Mouse (Mus musculus): ENCODE data around the gene Mustn1. TPM values are rescaled to one million over a fixed set of nuclear protein-coding genes. Genes with fewer than 3 reads are reported as not detected.

Gene Mustn1
- polyA plus RNA-seq, 1 experiment: 1.0 TPM

GRCm38 (mm10) chr14:30862368-30862767 lies 16.6 kb upstream of the Mustn1 start:
- TF ChIP-seq CTCF (IDR thresholded peaks at IDR 0.05; ENCODE audit: low read depth, low read length) (no peak), POLR2A (IDR thresholded peaks at IDR 0.05; ENCODE audit: borderline replicate concordance, low read depth, low read length) (no peak)
- Histone ChIP-seq H3K4me1 (ENCODE audit: control insufficient read depth, insufficient read depth, low read length) (no peaks in the 10 kb centered on the region), H3K4me3 (ENCODE audit: insufficient read depth, low read length) (no peak overlapping the region), H3K27ac (ENCODE audit: insufficient read depth, low read depth, low read length) (no peak overlapping the region)

DNA sequence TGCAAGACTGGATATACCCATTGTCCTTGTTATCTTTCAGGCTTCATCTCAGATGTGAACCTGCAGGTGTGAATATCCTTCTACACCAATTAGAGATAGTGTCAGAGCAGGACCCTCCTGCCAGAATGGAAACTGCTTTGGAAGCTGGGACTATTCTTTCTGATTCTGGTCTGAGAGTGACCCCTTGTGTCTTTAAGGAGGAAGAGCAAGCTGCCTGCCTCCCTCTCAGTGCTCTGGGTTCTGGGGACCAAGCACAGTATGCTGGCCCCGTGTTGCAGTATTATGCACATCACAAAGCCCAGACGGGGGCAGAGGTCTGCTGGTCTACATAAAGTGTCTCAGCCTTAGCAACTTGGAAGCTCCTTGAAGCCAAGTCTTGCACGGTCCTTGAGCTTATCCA lies 13.7 kb upstream of the Mustn1 start:
- no peaks in the 10 kb centered on the region for H3K4me1 ChIP-seq (ENCODE audit: control insufficient read depth, insufficient read depth, low read length)
- TF ChIP-seq CTCF (IDR thresholded peaks at IDR 0.05; ENCODE audit: low read depth, low read length) (no peak), POLR2A (IDR thresholded peaks at IDR 0.05; ENCODE audit: borderline replicate concordance, low read depth, low read length) (no peak)
- no peak overlapping the region for H3K27ac ChIP-seq (ENCODE audit: insufficient read depth, low read depth, low read length)
- H3K4me3 ChIP-seq (ENCODE audit: insufficient read depth, low read length): no peak overlapping the region

GRCm38 (mm10) chr14:30867042-30867441 lies 12.0 kb upstream of the Mustn1 start:
- Histone ChIP-seq H3K27ac (ENCODE audit: insufficient read depth, low read depth, low read length) (no peak overlapping the region), H3K4me3 (ENCODE audit: insufficient read depth, low read length) (no peak overlapping the region), H3K4me1 (ENCODE audit: control insufficient read depth, insufficient read depth, low read length) (no peaks in the 10 kb centered on the region)
- TF ChIP-seq CTCF (IDR thresholded peaks at IDR 0.05; ENCODE audit: low read depth, low read length) (peak; percentile 80), POLR2A (IDR thresholded peaks at IDR 0.05; ENCODE audit: borderline replicate concordance, low read depth, low read length) (no peak)

GRCm38 (mm10) chr14:30868826-30869225 lies 10.2 kb upstream of the Mustn1 start:
- no peak overlapping the region for H3K27ac ChIP-seq (ENCODE audit: insufficient read depth, low read depth, low read length)
- H3K4me3 ChIP-seq (ENCODE audit: insufficient read depth, low read length): no peak overlapping the region
- no peaks in the 10 kb centered on the region for H3K4me1 ChIP-seq (ENCODE audit: control insufficient read depth, insufficient read depth, low read length)
- no peak for TF ChIP-seq CTCF (IDR thresholded peaks at IDR 0.05; ENCODE audit: low read depth, low read length)

DNA sequence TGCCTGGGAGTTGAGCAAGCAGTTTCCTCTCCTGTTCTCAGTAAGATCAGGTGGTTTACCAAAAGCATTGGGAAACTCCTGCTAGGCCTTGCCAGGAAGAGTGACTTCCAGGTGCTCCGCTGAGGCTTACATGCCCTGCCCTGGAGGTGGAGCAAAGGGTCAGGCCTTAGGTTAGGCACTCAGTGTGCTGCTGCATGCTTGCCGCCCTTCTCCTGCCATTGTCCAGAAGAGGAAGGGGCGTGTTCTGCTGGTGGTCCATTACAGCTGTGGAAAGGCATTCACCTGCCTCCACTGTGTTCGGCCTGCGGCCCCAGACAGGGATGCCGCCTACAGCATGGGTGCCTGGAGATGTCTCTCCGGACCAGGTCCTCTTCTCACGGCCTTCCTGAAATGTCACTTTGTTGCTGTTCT lies 9.6 kb upstream of the Mustn1 start:
- no peak overlapping the region for H3K27ac ChIP-seq (ENCODE audit: insufficient read depth, low read depth, low read length)

DNA sequence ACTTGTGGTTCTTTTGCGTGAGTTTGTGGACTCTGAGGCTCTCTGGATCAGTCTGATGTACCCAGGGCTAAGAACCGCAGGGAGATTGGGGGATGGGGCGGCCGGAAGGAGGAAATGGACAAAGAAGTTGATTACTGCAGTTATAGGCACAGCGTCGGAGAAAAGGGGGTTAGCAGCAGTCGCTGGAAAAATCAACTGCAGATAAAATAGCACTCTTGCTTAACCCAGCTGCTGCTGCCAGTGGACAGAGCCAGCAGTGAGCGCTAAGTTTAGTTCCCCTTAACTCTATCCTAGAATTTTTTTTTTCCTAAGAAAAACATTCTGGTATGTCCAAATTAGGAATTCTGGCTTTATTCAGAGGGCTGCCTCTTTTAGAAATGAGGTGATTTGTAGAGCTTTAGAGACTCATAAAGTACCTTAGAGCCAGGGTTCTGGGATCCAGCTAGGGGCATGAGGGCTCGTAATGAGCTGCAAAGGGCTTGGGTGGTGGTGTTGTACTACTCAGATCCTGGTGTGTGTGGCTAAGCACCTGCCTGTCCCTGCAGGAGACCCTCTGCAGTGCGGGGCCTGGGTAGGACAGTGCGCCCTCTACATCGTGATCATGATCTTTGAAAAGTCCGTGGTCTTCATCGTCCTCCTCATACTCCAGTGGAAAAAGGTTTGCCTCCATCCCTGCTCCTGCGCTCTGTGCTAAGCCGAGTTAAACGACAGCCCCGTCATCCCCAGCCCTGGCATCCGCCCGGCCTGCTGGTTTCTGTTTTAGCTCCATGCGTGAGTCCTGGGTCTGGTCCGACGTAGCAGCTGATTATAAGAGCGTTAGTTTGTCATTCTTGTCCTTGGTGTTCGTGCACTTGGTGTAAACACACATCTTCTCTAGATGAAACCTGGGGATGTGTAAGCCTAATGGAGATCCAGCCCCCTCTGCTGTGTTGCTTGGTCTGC lies 8.5 kb upstream of the Mustn1 start:
- Histone ChIP-seq H3K4me3 (ENCODE audit: insufficient read depth, low read length) (no peak overlapping the region), H3K4me1 (ENCODE audit: control insufficient read depth, insufficient read depth, low read length) (peaks cover 5% of the 10 kb centered on the region)

More for the DNA sequence above, 9.6 kb upstream of the Mustn1 start:
- Histone ChIP-seq H3K4me1 (ENCODE audit: control insufficient read depth, insufficient read depth, low read length) (no peaks in the 10 kb centered on the region), H3K4me3 (ENCODE audit: insufficient read depth, low read length) (no peak overlapping the region)
- TF ChIP-seq POLR2A (IDR thresholded peaks at IDR 0.05; ENCODE audit: borderline replicate concordance, low read depth, low read length) (no peak), CTCF (IDR thresholded peaks at IDR 0.05; ENCODE audit: low read depth, low read length) (no peak)

DNA sequence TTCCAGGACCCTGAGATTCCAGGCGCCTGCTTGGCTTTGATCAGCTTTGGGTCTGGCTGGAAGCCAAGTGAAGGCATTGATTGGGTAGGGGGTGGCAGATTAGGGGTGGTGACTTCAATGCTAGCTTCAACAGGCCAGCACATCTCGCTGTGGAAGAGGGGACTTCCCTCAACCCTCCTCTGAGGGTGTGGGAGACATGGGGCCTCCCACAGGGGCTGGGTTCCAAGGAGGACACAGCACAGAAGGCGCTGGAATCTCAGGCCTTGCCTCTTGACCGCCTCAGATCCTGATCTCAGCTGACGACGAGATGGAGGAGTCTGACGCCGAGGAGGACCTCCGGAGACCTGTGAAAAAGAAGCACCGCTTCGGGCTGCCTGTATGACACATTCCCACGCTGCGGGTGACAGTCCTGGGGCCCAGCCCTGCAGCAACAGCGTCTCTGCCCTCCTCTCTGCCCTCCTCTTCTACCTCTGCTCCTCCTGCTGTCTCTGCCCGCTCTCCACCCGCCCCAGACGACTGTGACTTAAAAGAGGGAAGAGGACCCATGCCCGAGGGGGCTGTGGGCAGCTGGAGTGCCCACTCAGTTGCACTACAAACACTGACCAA lies 4.8 kb upstream of the Mustn1 start:
- Histone ChIP-seq H3K4me3 (ENCODE audit: insufficient read depth, low read length) (no peak overlapping the region), H3K4me1 (ENCODE audit: control insufficient read depth, insufficient read depth, low read length) (peaks cover 22% of the 10 kb centered on the region), H3K27ac (ENCODE audit: insufficient read depth, low read depth, low read length) (no peak overlapping the region)
- no peak for TF ChIP-seq CTCF (IDR thresholded peaks at IDR 0.05; ENCODE audit: low read depth, low read length)
- no peak for TF ChIP-seq POLR2A (IDR thresholded peaks at IDR 0.05; ENCODE audit: borderline replicate concordance, low read depth, low read length)

More for the DNA sequence above, 8.5 kb upstream of the Mustn1 start:
- no peak overlapping the region for H3K27ac ChIP-seq (ENCODE audit: insufficient read depth, low read depth, low read length)
- TF ChIP-seq POLR2A (IDR thresholded peaks at IDR 0.05; ENCODE audit: borderline replicate concordance, low read depth, low read length) (no peak), CTCF (IDR thresholded peaks at IDR 0.05; ENCODE audit: low read depth, low read length) (no peak)

DNA sequence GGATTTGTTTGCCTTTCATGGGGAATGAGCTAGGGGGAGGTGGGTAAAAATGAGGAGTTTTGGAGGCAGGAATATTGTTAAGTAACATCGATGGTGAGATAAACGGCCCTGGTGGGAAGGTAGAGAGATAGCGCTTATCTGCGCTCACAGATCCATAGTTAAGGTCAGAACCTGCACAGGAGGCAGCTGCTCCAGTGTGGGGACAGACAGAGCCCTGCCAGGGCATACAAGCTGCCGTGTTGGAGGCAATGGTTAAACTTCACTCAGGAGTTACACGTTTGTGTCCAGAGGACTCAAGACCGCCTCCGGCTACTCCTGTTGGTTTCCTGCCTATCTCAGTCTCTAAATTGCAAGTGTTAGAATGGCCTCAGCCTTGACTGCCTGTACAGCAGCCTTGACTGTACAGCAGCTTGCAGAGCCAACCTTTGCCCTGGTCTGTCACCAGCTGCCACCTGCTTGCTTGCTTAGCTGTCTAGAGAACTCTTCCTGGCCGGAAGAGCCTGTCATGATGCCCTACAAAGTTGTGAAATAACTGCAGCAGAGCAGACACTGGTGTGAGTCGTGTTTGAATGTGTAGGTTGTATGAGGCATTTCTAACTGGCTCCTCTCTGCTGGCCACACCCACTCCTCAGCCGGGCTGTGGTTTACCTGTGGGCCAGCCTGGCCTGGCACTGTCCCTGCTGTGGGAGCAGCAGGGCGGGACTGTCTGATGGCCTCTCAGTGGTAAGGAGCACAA lies 3.7 kb upstream of the Mustn1 start:
- Histone ChIP-seq H3K4me1 (ENCODE audit: control insufficient read depth, insufficient read depth, low read length) (peaks cover 22% of the 10 kb centered on the region), H3K4me3 (ENCODE audit: insufficient read depth, low read length) (no peak overlapping the region), H3K27ac (ENCODE audit: insufficient read depth, low read depth, low read length) (peak overlapping the region; percentile 5)
- TF ChIP-seq POLR2A (IDR thresholded peaks at IDR 0.05; ENCODE audit: borderline replicate concordance, low read depth, low read length) (no peak), CTCF (IDR thresholded peaks at IDR 0.05; ENCODE audit: low read depth, low read length) (no peak)

GRCm38 (mm10) chr14:30875955-30876354 lies 3.0 kb upstream of the Mustn1 start:
- peak overlapping the region; percentile 10 for H3K27ac ChIP-seq (ENCODE audit: insufficient read depth, low read depth, low read length)
- H3K4me1 ChIP-seq (ENCODE audit: control insufficient read depth, insufficient read depth, low read length): peaks cover 22% of the 10 kb centered on the region

More at GRCm38 (mm10) chr14:30875955-30876354, 3.0 kb upstream of the Mustn1 start:
- H3K4me3 ChIP-seq (ENCODE audit: insufficient read depth, low read length): no peak overlapping the region
- TF ChIP-seq POLR2A (IDR thresholded peaks at IDR 0.05; ENCODE audit: borderline replicate concordance, low read depth, low read length) (no peak), CTCF (IDR thresholded peaks at IDR 0.05; ENCODE audit: low read depth, low read length) (no peak)
